Mouse (Mus musculus): ENCODE measurements around the gene Bmf. TPM values are rescaled to one million over a fixed set of nuclear protein-coding genes. Genes with fewer than 3 reads are reported as not detected.
A peak's percentile ranks its signal among the peaks of the same experiment; 100 is the strongest.
"Not testable (repeated sequence)": the region's sequence is repeated elsewhere in the genome, so short reads cannot be mapped to it uniquely, and the experiment has no call there.

Gene Bmf
- 10 to 100 TPM; 20.5 to 22.9 TPM for total RNA-seq (2021)
- long read RNA-seq, experiment 1, partial matches to known transcripts, result 0 of 2 reads
- long read RNA-seq, experiment 1, other reads (novel, unspliced or antisense), result 1 of 2 reads
- long read RNA-seq, experiment 2, full-length matches to known transcripts, result 1 of 3 reads
- long read RNA-seq, experiment 2, partial matches to known transcripts, result 0 of 3 reads
- long read RNA-seq, experiment 2, other reads (novel, unspliced or antisense), result 2 of 3 reads

- DNase-seq (ENCODE audit: low spot score in 2 of 2), result peak; percentile 97 to 100
Observed at GRCm38 (mm10) chr2:118549507-118550473, at the start of gene Bmf. Gene Bmf (minus strand): TSS chr2:118549687.

- no peak for DNase-seq (ENCODE audit: low spot score in 2 of 2)
Observed at GRCm38 (mm10) chr2:118599087-118599486, 49.6 kb upstream of the Bmf start.

- peak; percentile 72 to 89 for DNase-seq (ENCODE audit: low spot score in 2 of 2)
Observed at GRCm38 (mm10) chr2:118597673-118598568, 48.4 kb upstream of the Bmf start, which contains the start of gene Bub1b. Gene Bub1b (plus strand): TSS chr2:118598211.

- no peak for DNase-seq (ENCODE audit: low spot score in 2 of 2)
Observed at GRCm38 (mm10) chr2:118591083-118591482, 41.6 kb upstream of the Bmf start.

GRCm38 (mm10) chr2:118587686-118588085, 38.2 kb upstream of the Bmf start:
- DNase-seq (ENCODE audit: low spot score in 2 of 2), result no peak

- DNase-seq (ENCODE audit: low spot score in 2 of 2), result no peak
Observed at GRCm38 (mm10) chr2:118586013-118586412, 36.5 kb upstream of the Bmf start.

GRCm38 (mm10) chr2:118573135-118573534, 23.6 kb upstream of the Bmf start:
- no peak for DNase-seq (ENCODE audit: low spot score in 2 of 2)

GRCm38 (mm10) chr2:118572183-118572836, 22.8 kb upstream of the Bmf start:
- DNase-seq (ENCODE audit: low spot score in 2 of 2), result no peak

- no peak for DNase-seq (ENCODE audit: low spot score in 2 of 2)
Observed at GRCm38 (mm10) chr2:118570939-118571338, 21.5 kb upstream of the Bmf start.

GRCm38 (mm10) chr2:118567179-118567578, 17.7 kb upstream of the Bmf start:
- DNase-seq (ENCODE audit: low spot score in 2 of 2), result no peak

- no peak for DNase-seq (ENCODE audit: low spot score in 2 of 2)
Observed at GRCm38 (mm10) chr2:118562431-118562830, 12.9 kb upstream of the Bmf start.

GRCm38 (mm10) chr2:118562015-118562414, 12.5 kb upstream of the Bmf start:
- no peak for DNase-seq (ENCODE audit: low spot score in 2 of 2)

- no peak for DNase-seq (ENCODE audit: low spot score in 2 of 2)
Observed at GRCm38 (mm10) chr2:118558426-118558825, 8.9 kb upstream of the Bmf start.

- not testable (repeated sequence) for DNase-seq (ENCODE audit: low spot score in 2 of 2)
Observed at GRCm38 (mm10) chr2:118554356-118554990, 5.0 kb upstream of the Bmf start.

GRCm38 (mm10) chr2:118551606-118552005, 2.1 kb upstream of the Bmf start:
- no peak for DNase-seq (ENCODE audit: low spot score in 2 of 2)

GRCm38 (mm10) chr2:118548421-118549221, 866 bp downstream of the Bmf start:
- DNase-seq (ENCODE audit: low spot score in 2 of 2), result no peak

- peak in 1 of 2 experiments; percentile 43 for DNase-seq (ENCODE audit: low spot score in 2 of 2)
Observed at GRCm38 (mm10) chr2:118547541-118548016, 1.9 kb downstream of the Bmf start.

- no peak for DNase-seq (ENCODE audit: low spot score in 2 of 2)
Observed at GRCm38 (mm10) chr2:118546798-118547165, 2.7 kb downstream of the Bmf start.
